Mouse (Mus musculus): Measurements from ENCODE around the gene Auts2.

- TF ChIP-seq POLR2A (IDR thresholded peaks at IDR 0.05; ENCODE audit: low read depth, low read length) (no peak), CTCF (IDR thresholded peaks at IDR 0.05; ENCODE audit: extremely low read depth, insufficient read length, insufficient replicate concordance, low read depth, low read length) (no peak)
Observed at GRCm38 (mm10) chr5:131729456-131729855, 813.7 kb downstream of the Auts2 start.

All from small intestine, adult 2 months (tissue).